Comparison of ENCODE assay signal across 27 mouse cellular contexts in the genomic region with DNA sequence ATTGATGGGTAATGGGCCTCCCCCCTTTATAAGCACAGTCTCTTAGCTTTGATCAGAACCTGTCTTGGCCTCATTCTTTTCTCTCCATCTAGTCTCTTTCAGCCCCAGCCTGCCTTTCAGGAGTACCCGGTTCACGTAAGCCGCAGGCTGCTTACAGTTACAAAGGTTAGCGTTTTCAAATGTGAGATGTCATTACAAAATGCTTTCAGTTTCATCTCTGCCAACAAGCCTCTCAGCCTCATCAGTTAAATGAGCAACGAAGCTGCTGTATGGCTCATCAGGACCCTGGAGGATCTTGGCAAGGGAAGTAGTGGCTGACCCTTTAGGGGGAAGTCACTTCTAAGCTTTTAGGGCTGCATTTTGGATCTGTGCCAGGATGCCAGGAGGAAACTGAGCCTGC.
DNase-seq lines count a peak whose midpoint lies in the region; ATAC-seq lines count a peak whose summit lies in the region.
"Had no signal": no experiment of that assay in that cellular context is flagged by ENCODE, and none has a peak within 500 bp of the region (broad histone marks: within the 10 kb centered on the region; RNA-seq: fewer than 3 reads in every experiment).

No protein-coding gene starts in this region.

- DNase-seq in midbrain, embryonic 14.5 days: peak; percentile 2
- no peak for DNase-seq in midbrain, embryonic 11.5 days (ENCODE audit: low spot score, missing footprints)
- DNase-seq in induced T-regulatory cell, adult 2 months (ENCODE audit: low read depth): peak; percentile 45
- no peak for DNase-seq in layer of hippocampus, postnatal 10 days (ENCODE audit: low spot score in 2 of 2)
- DNase-seq in adrenal gland, postnatal 36 days: no peak
- DNase-seq in spleen, postnatal 10 days (ENCODE audit: low spot score in 2 of 2): no peak
- DNase-seq: adrenal gland, adult 8-10 months; adrenal gland, postnatal 25 days; cerebellum, adult 11 months; cerebellum, adult 2 months; cerebellum, adult 9-11 months; cerebellum, postnatal 25 days; gastrocnemius, postnatal 10 days; gastrocnemius, postnatal 36 days; heart, adult 11 months had no signal

- H3K4me1 ChIP-seq in midbrain, embryonic 14.5 days (ENCODE audit: control insufficient read depth, insufficient read depth, low read length): no peaks in the 10 kb centered on the region
- no peaks in the 10 kb centered on the region for H3K4me1 ChIP-seq in midbrain, embryonic 11.5 days (ENCODE audit: control insufficient read depth, insufficient read depth, low read length)
- H3K4me1 ChIP-seq: embryonic facial prominence, embryonic 12.5 days; embryonic facial prominence, embryonic 15.5 days; forebrain, embryonic 15.5 days; hindbrain, embryonic 10.5 days; hindbrain, embryonic 13.5 days; intestine, embryonic 15.5 days had no signal

- no peaks in the 10 kb centered on the region for H3K36me3 ChIP-seq in midbrain, embryonic 14.5 days (ENCODE audit: control insufficient read depth, insufficient read depth, low read length)
- H3K36me3 ChIP-seq in midbrain, embryonic 11.5 days (ENCODE audit: control insufficient read depth, insufficient read depth, low read length): no peaks in the 10 kb centered on the region
- H3K36me3 ChIP-seq: embryonic facial prominence, embryonic 12.5 days; embryonic facial prominence, embryonic 15.5 days; forebrain, embryonic 15.5 days; G1E; hindbrain, embryonic 10.5 days; hindbrain, embryonic 13.5 days; intestine, embryonic 15.5 days had no signal

- WGBS in midbrain, embryonic 14.5 days: 86% methylated on average over 5 of the region's 5 CpGs
- 89% methylated on average over 5 of the region's 5 CpGs for WGBS in midbrain, embryonic 11.5 days

- no peaks in the 10 kb centered on the region for H3K27me3 ChIP-seq in midbrain, embryonic 14.5 days (ENCODE audit: control insufficient read depth, insufficient read depth, low read length)
- H3K27me3 ChIP-seq in midbrain, embryonic 11.5 days (ENCODE audit: control insufficient read depth, insufficient read depth, low read length): no peaks in the 10 kb centered on the region
- H3K27me3 ChIP-seq: CH12.LX; embryonic facial prominence, embryonic 12.5 days; embryonic facial prominence, embryonic 15.5 days; forebrain, embryonic 15.5 days; hindbrain, embryonic 13.5 days; intestine, embryonic 15.5 days had no signal

- H3K27ac ChIP-seq in midbrain, embryonic 14.5 days (replicated peaks; ENCODE audit: low read depth, low read length): no peak overlapping the region
- no peak overlapping the region for H3K27ac ChIP-seq in midbrain, embryonic 11.5 days (ENCODE audit: low read depth, low read length)
- H3K27ac ChIP-seq: embryonic facial prominence, embryonic 12.5 days; embryonic facial prominence, embryonic 15.5 days; forebrain, embryonic 15.5 days; hindbrain, embryonic 10.5 days; hindbrain, embryonic 13.5 days; hindbrain, postnatal 0 days; intestine, embryonic 15.5 days had no signal

- H3K9ac ChIP-seq in midbrain, embryonic 14.5 days (replicated peaks; ENCODE audit: low read length): no peak overlapping the region
- H3K9ac ChIP-seq in midbrain, embryonic 11.5 days (ENCODE audit: low read length): no peak overlapping the region
- H3K9ac ChIP-seq: embryonic facial prominence, embryonic 12.5 days; embryonic facial prominence, embryonic 15.5 days; forebrain, embryonic 15.5 days; hindbrain, embryonic 13.5 days; intestine, embryonic 15.5 days had no signal

- H3K4me2 ChIP-seq in midbrain, embryonic 14.5 days (ENCODE audit: low read length): no peak overlapping the region
- no peak overlapping the region for H3K4me2 ChIP-seq in midbrain, embryonic 11.5 days
- H3K4me2 ChIP-seq: embryonic facial prominence, embryonic 12.5 days; embryonic facial prominence, embryonic 15.5 days; forebrain, embryonic 15.5 days; heart, embryonic 11.5 days; hindbrain, embryonic 13.5 days; intestine, embryonic 15.5 days had no signal

- ATAC-seq in midbrain, embryonic 14.5 days (ENCODE audit: low FRiP score, low TSS enrichment): no peak
- no peak for ATAC-seq in midbrain, embryonic 11.5 days (ENCODE audit: low FRiP score)
- ATAC-seq in CD4-positive, CD25-positive, alpha-beta regulatory T cell, adult 4 months: peak; percentile 39
- peak; percentile 65 for ATAC-seq in activated CD4-positive, CD25-positive, alpha-beta regulatory T cell, adult 4 months
- ATAC-seq: forebrain, embryonic 15.5 days; hindbrain, postnatal 0 days; intestine, embryonic 15.5 days had no signal

- no peaks in the 10 kb centered on the region for H3K9me3 ChIP-seq in midbrain, embryonic 14.5 days (ENCODE audit: control insufficient read depth, low read length)
- no peaks in the 10 kb centered on the region for H3K9me3 ChIP-seq in midbrain, embryonic 11.5 days (ENCODE audit: control insufficient read depth, low read length)
- H3K9me3 ChIP-seq: embryonic facial prominence, embryonic 12.5 days; embryonic facial prominence, embryonic 15.5 days; forebrain, embryonic 15.5 days; G1E; hindbrain, embryonic 10.5 days; hindbrain, embryonic 13.5 days; intestine, embryonic 15.5 days had no signal

- no peak overlapping the region for H3K4me3 ChIP-seq in midbrain, embryonic 14.5 days (replicated peaks; ENCODE audit: low read depth, low read length)
- H3K4me3 ChIP-seq in midbrain, embryonic 11.5 days (ENCODE audit: low read depth, low read length): no peak overlapping the region
- H3K4me3 ChIP-seq: embryonic facial prominence, embryonic 12.5 days; embryonic facial prominence, embryonic 15.5 days; forebrain, embryonic 15.5 days; hindbrain, embryonic 10.5 days; hindbrain, embryonic 13.5 days; intestine, embryonic 15.5 days had no signal

Comparison
In these comparisons a context has a peak if more than half of its experiments do, and no peak if none do; other contexts are left out.
1. DNase-seq: peak in midbrain, embryonic 14.5 days (single experiment) and induced T-regulatory cell, adult 2 months (single experiment); none in midbrain, embryonic 11.5 days (single experiment), layer of hippocampus, postnatal 10 days (0 of 2), adrenal gland, postnatal 36 days (0 of 2) and spleen, postnatal 10 days (0 of 2).
2. ATAC-seq: peak in CD4-positive, CD25-positive, alpha-beta regulatory T cell, adult 4 months (single experiment) and activated CD4-positive, CD25-positive, alpha-beta regulatory T cell, adult 4 months (single experiment); none in midbrain, embryonic 14.5 days (single experiment) and midbrain, embryonic 11.5 days (single experiment).